Mouse (Mus musculus): ENCODE results near the gene Abcb9. TPM values are rescaled to one million over a fixed set of nuclear protein-coding genes. Genes with fewer than 3 reads are reported as not detected.
A peak's percentile ranks its signal among the peaks of the same experiment; 100 is the strongest.

The Abcb9 gene
- total RNA-seq (2015) (0.62 and 1.4 TPM in 2 replicates), total RNA-seq (2017) (0.12 and 1.3 TPM in 2 replicates)

DNA sequence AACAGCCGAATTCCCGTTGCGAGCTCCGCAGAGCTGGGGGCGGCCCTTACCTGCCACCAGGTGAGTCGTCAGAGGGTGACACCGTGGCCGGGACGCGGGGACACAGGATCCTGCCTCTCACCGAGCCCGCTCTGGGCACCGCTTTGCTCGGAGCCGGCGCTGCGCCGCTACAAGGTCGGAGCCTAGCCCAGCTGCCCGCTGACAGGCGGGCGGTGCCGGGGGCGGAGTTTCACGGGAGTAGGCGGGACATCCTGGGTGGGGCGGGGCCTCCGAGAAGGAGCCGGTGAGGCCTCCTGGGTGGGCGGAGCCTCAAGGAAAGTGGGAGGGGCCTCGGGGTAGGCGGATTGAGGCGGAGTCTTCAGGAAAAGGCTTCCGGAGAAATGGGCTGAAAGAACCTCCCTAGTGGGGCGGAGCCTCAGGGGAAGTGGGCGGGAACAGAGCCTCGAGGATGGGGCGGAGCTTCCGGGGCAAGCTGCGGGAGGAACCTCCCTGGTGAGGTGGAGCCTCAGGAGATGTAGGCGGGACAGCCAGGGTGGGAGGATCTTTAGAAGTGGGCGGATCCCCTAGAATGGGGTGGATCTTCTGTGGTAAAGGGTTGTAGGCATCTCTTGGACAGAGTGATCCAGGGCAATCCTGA is at the start of gene Abcb9:
TSS of gene Abcb9 (minus strand) at position 203 of the 637 bp plus-strand sequence.
- peak; percentile 91 for ATAC-seq (ENCODE audit: poor library complexity, severe bottlenecking)

DNA sequence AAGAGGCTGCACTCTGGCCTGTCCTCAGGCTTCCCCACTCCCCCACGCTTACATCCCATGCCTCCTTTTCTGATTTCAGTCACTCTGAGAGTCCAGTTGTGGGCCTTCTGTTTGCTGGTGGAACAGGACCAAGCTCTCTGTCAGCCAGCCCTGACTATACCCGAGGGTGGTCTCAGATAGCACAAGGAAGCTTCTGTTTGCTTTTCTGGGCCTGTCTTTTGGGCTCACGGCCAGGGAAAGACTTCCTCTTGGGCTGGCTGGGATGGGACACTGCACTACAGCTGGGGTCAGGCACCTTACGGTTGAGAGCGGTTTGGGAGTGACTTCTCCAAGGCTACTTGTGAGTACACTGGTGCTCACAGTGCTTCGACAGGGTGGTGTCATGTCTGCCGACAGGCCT is 42.5 kb upstream of the Abcb9 start:
- ATAC-seq (ENCODE audit: poor library complexity, severe bottlenecking), result no peak

DNA sequence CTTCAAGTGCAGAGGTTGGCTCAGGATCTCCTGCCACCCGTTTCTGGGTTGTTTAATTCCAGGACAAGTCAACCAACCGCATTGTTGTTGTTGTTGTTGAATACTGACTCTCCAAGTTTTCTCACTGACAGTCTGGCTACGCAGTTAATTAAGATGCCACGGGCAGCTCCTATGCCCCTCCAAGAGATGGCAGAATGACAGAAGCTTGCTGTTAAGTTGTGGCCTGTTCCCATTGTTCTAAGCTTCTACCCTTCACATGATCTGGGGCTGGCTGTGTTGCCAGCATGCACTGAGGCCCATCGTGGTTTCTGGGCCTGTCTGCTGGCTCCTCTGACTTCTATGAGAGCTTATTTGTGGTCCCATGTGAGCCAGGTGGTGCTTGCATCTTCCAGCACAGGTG is 38.7 kb upstream of the Abcb9 start:
- ATAC-seq (ENCODE audit: poor library complexity, severe bottlenecking), result no peak

DNA sequence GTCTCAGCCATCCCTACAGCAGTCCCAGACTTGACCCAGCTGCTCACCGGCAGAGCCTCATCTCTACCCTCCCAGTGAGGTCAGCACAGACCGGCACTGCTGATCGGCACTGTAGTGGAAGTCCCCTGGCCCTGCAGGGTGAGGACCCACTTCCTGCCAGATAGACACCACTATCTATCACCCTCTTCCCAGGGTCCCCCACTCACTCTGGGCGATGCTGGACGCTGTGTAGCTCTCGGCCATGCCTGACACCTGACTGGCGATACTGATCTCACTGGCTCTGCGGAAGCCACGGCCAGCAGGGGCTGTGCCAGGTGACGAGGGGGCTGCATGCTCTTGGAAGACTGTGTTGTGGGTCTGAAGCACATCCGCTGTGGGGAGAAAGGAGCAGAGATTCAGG is 29.5 kb upstream of the Abcb9 start:
- ATAC-seq (ENCODE audit: poor library complexity, severe bottlenecking), result no peak

DNA sequence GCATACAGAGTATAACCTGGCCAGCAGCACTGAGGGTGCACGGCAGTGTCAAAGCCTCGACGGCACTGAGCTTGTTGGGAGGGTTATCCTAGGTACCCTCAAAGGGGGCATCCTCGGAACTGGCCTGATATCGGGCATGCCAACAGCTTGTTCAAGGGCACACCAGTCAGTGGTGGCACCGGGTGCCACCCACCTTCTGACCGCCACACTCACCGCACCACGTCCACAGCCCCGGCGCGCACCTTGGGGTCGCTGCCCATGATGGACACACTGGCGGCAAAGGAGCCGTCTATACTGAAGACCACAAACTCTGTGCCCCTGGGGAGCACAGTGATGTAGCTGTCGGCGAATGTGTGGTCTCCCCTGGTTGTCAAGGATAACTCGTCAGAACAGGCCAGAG is 26.8 kb upstream of the Abcb9 start:
- ATAC-seq (ENCODE audit: poor library complexity, severe bottlenecking), result no peak

DNA sequence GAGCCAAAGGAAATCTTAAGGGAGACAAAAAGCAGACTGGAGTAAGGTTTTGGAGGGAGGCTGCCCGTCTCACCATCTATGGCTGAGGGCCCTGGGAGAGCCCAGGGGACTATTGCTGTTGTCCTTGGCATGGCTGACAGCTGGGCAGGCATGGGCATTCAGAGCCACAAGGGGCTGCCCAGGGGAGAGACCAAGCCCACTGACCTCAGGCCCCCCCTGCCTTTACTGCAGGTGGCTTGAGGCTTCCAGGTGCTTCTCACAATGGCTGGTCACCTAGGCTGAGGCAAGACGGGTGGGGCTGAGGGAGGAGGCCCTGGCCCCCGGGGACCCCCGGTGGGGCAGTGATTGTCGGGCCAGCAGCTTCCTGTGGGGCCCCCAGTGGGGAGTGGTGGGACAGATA is 23.6 kb upstream of the Abcb9 start:
- ATAC-seq (ENCODE audit: poor library complexity, severe bottlenecking), result no peak

DNA sequence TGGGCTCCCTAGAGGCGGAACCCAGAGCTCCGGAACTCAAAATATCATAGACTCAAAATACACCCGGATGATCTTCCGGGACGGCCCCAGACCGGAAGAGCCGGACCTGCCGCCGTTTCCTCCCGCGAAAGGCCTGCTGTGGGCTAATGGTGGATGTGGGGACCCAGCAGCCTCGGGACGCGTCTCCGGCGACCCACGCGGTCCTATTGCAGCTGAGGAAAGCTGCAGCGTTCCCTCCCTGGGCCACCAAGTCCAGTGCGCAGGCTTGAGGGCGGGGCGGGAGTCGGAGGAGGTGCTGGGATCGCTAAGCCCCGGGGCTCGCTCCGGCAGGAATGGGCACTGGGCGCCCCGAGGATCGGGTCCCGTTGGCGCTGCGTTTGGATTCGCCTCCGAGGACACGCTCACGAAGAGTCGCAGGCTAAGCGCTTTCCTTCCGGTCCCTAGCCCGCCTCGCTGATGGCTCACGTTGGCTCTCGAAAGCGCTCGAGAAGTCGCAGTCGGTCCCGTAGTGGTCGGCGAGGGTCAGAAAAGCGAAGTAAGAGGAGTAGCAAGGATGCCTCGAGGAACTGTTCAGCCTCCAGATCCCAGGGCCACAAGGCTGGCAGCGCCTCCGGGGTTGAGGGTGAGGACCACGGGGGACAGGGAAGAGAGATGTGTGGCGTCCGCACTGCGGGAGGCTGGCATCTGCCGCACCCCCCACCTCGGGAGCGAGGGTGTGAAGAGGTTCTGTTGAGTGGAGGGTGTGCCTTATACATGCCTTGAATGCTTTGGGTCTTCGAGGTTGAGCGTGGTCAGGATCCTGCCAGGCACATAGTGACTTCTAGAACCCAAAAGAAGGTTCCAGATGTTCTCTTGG is 20.6 kb upstream of the Abcb9 start, which contains the start of gene Arl6ip4:
TSS of gene Arl6ip4 (plus strand) at position 100 of the 856 bp plus-strand sequence.
- peak; percentile 28; the same call in 1 of the 2 replicates for ATAC-seq (ENCODE audit: poor library complexity, severe bottlenecking)

DNA sequence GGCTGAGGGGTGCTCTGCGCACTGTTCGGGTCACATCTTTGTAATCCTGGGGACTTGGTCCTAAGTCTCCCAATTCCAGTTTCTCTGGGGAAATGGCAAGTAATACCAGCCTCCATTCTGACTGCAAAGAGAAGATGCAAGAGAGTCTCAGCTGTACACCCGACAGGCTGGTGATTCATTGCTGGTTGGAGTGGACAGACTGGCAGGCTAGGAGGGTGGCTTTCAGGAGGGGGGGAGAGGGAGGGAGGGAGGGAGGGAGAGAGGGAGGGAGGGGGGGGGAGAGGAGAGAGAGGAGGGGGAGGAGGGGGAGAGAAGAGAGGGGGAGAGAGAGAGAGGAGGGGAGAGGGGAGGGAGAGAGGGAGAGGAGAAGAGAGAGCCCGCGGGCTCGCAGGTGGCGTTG is 19.9 kb upstream of the Abcb9 start:
- ATAC-seq (ENCODE audit: poor library complexity, severe bottlenecking), result no peak

DNA sequence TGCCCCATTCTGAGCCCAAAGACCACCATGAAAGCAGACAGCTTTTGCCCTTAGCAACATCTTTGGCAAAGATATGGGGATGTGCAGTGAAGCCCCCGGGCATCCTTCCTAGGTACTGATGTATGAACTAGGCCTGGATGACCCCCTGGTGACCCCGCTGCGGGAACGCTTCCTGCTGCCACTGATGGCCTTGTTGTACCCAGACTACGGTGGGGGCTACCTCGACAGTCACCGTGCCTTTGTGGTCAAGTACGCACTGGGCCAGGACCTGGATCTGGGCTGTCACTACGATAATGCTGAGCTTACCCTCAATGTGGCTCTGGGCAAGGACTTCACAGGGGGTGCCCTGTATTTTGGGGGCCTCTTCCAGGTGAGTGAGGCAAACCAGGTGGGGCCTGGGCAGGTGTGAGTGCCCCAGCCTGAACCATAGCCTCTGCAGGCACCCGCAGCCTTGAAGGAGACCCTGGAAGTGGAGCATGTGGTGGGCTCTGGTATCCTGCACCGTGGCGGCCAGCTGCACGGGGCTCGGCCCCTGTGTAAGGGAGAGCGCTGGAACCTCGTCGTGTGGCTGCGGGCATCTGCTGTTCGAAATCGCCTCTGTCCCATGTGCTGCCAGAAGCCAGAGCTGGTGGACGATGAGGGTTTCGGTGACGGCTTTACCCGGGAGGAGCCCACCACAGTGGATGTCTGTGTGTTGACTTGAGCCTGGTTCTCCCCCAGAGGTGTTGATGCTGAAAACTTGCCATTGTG is 18.9 kb upstream of the Abcb9 start:
- ATAC-seq (ENCODE audit: poor library complexity, severe bottlenecking), result no peak

DNA sequence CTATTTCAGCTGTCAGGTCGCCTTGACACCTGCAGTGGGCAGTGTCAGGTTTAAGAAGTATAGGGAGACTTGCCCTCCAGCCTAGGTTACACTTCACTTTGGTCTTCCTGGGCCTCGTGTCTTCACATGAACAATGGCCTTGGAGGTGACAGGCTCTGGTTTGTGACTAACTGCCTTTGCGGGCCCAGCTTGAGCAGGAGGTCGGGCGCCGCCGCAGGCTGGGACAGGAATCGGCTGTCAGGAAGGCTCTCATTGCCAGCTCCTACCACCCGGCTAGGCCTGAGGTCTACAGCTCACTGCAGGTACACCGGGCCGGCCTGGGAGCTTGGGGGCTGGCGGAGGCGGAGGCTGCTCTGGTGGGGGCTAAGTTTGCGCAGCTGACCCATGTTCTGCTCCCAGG is 17.4 kb upstream of the Abcb9 start:
- ATAC-seq (ENCODE audit: poor library complexity, severe bottlenecking), result no peak

DNA sequence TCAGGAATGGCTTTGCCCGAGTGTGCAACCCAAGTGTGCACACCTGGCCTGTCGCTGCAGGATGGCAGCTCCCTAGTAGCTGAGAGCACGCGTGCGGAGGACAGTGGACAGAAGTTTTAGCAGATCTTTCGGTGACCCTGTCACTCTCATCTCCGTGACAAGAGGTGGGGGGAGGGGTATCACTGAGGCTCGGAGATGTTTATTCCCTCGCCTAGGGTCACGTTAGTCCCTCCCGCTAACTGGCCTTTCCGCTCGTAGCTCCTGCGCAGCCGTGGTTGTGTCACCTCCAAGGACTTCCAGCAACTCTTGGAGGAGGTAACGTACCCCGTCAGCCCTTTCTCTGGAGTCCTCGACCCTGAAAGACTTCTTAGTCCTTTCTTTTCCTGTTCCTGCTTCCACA is 16.9 kb upstream of the Abcb9 start:
- ATAC-seq (ENCODE audit: poor library complexity, severe bottlenecking), result no peak

DNA sequence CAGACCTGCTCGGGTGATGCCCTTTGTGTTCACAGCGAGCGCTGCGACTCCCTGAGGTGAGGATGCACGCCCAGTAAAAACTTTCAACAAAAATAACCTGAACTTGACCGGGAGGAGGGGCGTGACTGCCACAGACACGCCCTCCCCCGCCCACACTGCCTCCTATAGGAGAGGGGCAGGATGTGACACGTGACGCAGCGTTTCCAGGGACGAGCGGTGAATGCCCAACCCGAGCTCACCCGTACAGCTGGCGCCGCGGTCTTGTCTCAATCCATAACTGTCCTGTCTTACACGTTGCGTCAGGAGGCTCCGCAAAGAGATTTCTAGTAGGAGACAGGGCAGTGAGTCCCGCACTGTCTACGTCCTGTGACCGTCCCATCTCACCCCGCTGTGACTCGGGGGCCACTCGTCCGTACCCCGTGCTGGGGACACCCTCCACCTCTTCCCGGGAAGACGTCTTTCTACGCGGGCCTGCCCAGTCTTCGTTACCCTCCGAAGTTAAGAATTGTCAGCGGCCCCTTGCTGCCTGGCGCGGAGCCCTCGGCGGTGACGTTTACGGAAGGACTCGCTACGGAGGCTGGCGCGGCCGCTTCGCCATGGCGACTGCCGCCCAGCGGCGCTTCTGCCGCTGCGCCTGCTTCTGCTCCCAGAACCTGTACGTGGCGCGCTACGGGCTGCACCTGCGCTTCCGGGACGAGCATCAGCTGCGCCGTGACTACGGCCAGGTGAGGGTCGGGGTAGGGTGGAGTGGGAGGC is 16.3 kb upstream of the Abcb9 start, which contains the start of gene Ogfod2:
TSS of gene Ogfod2 (plus strand) at position 556 of the 756 bp plus-strand sequence.
- ATAC-seq (ENCODE audit: poor library complexity, severe bottlenecking), result peak; percentile 87

DNA sequence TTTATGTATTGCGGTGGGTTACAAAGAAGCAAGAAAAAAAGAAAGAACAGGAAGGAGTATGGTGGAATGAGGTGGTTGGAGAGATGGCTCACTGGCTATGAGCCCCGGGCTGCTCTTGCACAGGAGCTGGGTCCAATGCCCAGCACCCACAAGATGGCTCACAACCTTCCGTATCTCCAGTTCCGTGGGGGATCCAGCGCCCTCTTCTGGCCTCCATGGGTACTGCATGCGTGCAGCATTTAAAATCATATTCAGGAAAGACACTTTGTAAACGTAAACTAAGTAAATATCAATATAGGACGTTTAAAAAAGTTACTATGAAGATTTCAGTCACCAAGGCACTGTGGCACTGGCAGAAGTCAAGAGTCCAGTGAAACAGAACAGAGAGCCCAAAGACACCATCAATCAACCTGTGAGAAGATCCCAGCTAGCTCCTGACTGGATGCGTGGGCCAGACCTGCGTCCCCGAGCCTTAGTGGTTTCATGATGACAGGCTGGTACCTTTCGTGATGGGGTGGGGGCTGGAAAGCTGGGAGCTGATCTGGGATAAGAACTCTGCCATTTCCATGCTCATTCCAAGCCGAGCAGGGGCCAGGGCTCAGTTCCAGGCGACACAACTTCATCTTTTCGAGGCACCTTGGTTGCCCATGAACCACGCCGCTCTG is 15.6 kb upstream of the Abcb9 start:
- 0 out of 2 replicates have a peak, but pooled peaks have one; percentile 26 for ATAC-seq (ENCODE audit: poor library complexity, severe bottlenecking)

DNA sequence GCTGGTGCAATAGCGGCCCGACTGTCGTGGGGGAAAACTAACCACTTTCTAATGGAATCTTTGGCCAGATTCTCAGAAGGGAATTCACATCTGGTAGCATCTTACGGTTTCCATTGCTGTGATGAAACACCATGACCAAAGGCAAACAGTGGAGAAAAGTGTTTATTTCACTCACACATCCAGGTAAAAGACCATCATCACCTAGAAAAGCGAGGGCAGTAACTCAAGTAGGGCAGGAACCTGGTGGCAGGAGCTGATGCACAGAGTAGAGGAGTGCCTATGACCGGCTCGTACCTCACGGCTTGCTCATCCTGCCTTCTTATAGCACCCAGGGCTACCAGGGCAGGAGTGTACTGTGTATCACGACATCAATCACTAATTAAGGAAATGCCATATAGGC is 8.0 kb upstream of the Abcb9 start:
- no peak for ATAC-seq (ENCODE audit: poor library complexity, severe bottlenecking)

DNA sequence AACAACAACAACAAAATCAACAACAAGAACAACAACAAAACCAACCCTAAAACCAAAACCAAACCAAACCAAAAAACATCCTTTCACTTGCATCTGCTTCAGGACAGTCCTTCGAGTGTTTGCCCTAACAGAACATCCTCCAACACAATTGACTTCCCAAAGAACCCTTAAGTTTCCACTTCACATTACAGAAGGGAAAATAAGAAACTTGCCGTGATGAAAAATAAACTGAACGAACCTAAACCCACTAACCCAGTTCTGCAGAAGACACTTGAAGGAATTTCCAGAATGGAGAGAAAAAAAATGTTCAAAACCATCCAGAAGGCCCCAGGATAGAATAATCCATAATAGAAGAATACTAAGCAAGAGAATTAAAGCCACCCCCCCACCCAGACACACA is 7.4 kb upstream of the Abcb9 start:
- ATAC-seq (ENCODE audit: poor library complexity, severe bottlenecking), result no peak

DNA sequence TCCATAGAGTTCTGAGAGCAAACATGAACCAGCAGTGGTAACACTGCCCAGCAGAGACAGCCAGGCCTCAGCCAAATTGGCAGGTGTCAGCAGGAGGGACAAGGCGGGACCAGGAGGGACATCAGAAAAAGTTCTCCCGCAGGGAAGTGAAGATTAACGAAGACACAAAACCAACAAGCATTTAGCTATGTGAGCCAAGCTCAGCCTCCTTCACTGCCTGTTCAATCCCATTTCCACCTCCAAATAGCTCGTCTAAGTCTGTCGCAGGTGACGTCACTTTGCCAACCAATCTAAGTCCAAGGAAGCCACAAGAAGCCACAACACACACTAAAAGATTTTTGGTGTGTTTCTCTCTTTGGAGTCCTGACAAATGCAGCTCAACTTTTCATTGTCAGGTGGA is 6.7 kb upstream of the Abcb9 start:
- no peak for ATAC-seq (ENCODE audit: poor library complexity, severe bottlenecking)

DNA sequence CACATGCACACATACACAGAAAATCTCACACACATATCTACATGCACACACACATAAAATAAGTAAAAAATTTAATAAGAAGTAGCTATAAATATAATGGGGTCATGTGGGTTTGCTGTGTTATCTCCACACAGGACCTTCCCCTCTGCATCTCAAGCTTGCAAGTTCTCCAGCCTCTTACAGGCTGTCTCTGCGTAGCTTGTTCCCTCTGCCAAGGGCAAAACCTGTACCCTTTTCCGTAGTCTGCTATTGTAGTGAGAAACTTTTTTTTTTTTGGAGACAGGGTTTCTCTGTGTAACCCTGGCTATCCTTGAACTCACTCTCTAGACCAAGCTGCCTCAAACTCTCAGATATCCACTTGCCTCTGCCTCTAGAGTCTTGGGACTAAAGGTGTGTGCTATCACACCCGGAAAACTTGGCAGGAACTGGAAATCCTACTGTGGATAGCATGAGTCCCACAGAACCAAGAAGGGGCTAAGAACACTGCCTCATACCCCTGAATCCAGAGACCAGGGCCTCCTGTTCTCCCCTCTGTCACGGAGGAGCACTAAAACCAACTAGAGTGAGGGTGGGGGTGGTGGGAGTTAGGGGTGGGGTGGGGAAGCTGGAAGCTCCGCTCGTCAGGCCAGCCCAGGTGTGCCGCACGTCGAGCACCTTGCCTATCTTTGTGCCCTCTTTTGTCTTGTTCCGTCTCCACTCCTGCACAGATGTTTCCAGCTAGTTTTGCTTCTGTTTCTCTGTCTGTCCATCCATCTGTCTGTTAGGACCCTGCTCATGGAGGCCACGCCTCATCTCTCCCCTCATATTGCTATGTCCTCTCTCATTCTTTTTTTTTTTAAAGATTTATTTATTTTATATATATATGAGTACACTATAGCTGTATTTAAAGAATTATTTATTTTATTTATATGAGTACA is 4.8 kb upstream of the Abcb9 start:
- no peak for ATAC-seq (ENCODE audit: poor library complexity, severe bottlenecking)

DNA sequence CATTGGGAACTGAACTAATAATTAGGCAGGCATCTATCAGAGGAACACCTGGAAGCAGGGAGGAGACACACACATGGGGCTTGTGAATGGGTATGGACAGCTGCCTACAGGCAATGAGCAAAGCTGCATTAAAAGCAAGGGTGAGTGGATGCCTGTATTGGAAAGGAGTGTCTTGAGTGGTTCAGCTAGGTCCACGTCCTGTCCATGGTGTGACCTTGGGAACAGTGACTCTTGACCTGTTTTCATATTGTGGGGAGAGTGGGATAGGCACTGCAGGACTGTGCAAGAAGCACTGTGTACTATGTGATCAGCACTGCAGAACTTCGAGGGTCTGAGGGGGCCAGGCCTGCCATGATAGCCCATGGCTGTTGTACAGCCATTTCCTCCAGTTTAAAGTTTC is 3.3 kb upstream of the Abcb9 start:
- no peak for ATAC-seq (ENCODE audit: poor library complexity, severe bottlenecking)

DNA sequence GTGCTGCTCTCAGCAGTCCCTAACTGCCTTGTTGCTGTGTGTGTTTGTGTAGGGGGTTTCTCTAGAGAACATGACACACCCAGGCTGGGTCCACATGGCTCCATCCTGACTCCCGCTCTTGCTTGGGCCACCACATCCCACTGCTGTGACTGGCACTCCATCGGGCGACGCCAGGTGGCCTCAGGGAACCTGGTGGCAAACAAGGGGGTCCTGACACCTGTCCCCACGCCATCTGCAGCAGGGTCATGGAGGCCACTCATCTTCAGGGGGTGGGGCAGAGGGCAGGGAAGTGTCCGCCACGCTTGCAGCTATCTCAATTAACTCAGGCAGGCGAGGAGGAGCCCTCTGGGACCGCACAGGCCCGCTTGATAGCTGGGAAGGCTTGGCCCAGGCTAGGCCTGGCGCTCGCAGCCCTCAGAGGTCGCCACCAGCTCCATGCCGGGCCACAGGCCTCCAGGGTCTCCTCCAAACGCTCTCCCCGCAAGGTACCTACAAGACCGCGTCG is 469 bp downstream of the Abcb9 start:
- ATAC-seq (ENCODE audit: poor library complexity, severe bottlenecking), result peak; percentile 16
